Mouse (Mus musculus): ENCODE measurements around the gene Psma5.

Psma5 gene

GRCm38 (mm10) chr3:108282401-108283240, 25.9 kb downstream of the Psma5 start:
- no peak for DNase-seq (ENCODE audit: low spot score)

GRCm38 (mm10) chr3:108283241-108283561, 26.5 kb downstream of the Psma5 start:
- no peak for DNase-seq (ENCODE audit: low spot score)

GRCm38 (mm10) chr3:108283781-108284601, 27.3 kb downstream of the Psma5 start, which contains the start of gene Sort1:
Gene Sort1, plus strand, starts transcription at chr3:108284082.
- DNase-seq (ENCODE audit: low spot score) = peak; percentile 87

GRCm38 (mm10) chr3:108285078-108285711, 28.5 kb downstream of the Psma5 start:
- no peak for DNase-seq (ENCODE audit: low spot score)

GRCm38 (mm10) chr3:108286671-108287439, 30.1 kb downstream of the Psma5 start:
- no peak for DNase-seq (ENCODE audit: low spot score)

GRCm38 (mm10) chr3:108287811-108288805, 31.4 kb downstream of the Psma5 start:
- no peak for DNase-seq (ENCODE audit: low spot score)

- DNase-seq (ENCODE audit: low spot score) = no peak
Measured at GRCm38 (mm10) chr3:108289311-108290130, 32.8 kb downstream of the Psma5 start.

- DNase-seq (ENCODE audit: low spot score) = no peak
Measured at GRCm38 (mm10) chr3:108291036-108291799, 34.5 kb downstream of the Psma5 start.

GRCm38 (mm10) chr3:108294398-108294797, 37.7 kb downstream of the Psma5 start:
- no peak for DNase-seq (ENCODE audit: low spot score)

- DNase-seq (ENCODE audit: low spot score) = no peak
Measured at GRCm38 (mm10) chr3:108295379-108296219, 38.9 kb downstream of the Psma5 start.

GRCm38 (mm10) chr3:108296220-108297049, 39.7 kb downstream of the Psma5 start:
- DNase-seq (ENCODE audit: low spot score) = peak; percentile 61

- no peak for DNase-seq (ENCODE audit: low spot score)
Measured at GRCm38 (mm10) chr3:108297050-108297419, 40.3 kb downstream of the Psma5 start.

GRCm38 (mm10) chr3:108297603-108298553, 41.2 kb downstream of the Psma5 start:
- no peak for DNase-seq (ENCODE audit: low spot score)

GRCm38 (mm10) chr3:108300455-108301030, 43.8 kb downstream of the Psma5 start:
- no peak for DNase-seq (ENCODE audit: low spot score)

GRCm38 (mm10) chr3:108303683-108304082, 47.0 kb downstream of the Psma5 start:
- DNase-seq (ENCODE audit: low spot score) = no peak

- no peak for DNase-seq (ENCODE audit: low spot score)
Measured at GRCm38 (mm10) chr3:108304747-108305146, 48.0 kb downstream of the Psma5 start.

Measured in left cerebral cortex, adult 11 months (tissue).